Mouse (Mus musculus): ENCODE data around the gene Polr2m. TPM values are rescaled to one million over a fixed set of nuclear protein-coding genes. Genes with fewer than 3 reads are reported as not detected.

Gene Polr2m
- total and polyA plus RNA-seq, 2 experiments from 2014 or later = 186 to 249 TPM

DNA sequence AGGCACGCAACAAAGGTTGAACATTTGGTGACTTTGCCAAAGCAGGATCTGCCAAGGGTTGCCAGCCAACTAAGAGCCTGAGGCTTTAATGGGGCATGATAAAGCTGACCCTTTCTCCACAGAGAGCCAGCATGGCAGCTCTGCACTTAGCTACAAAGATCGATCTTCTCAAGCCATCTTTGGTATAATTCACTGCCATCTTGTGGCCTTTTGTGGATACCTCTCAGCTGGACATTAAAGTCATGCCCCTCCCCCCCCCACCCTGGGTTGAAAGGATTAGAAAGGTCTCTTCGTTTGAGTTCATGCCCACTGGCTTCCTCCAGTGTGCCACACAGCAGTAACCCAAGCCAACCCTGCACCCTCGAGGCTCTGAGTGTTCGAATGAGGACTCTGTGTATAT, 31.8 kb downstream of the Polr2m start:
- H3K4me3 ChIP-seq (ENCODE audit: low read depth, low read length) = no peak overlapping the region
- ATAC-seq (ENCODE audit: insufficient read depth, low read depth) (no peak), DNase-seq (ENCODE audit: low spot score) (no peak)
- no peak overlapping the region for H3K27ac ChIP-seq (ENCODE audit: low read depth)
- 65% methylated on average over 5 of the region's 5 CpGs for WGBS
- TF ChIP-seq EP300 (IDR thresholded peaks at IDR 0.05; ENCODE audit: low read depth) (no peak), CTCF (IDR thresholded peaks at IDR 0.05; ENCODE audit: low read depth) (peak; percentile 24; the same call in 1 of the 2 replicates)
- no peaks in the 10 kb centered on the region for H3K36me3 ChIP-seq (replicated peaks; ENCODE audit: control insufficient read depth, insufficient read depth, low read length)
- H3K27me3 ChIP-seq (ENCODE audit: control insufficient read depth, insufficient read depth, low read length) = no peaks in the 10 kb centered on the region
- H3K4me1 ChIP-seq (ENCODE audit: control insufficient read depth, insufficient read depth) = 0 out of 2 replicates have a peak, but pooled peaks cover 6% of the 10 kb centered on the region
- no peak overlapping the region for H3K9ac ChIP-seq (replicated peaks; ENCODE audit: low read depth, low read length)
- no peak overlapping the region for H3K4me2 ChIP-seq (ENCODE audit: low read depth, low read length)
- H3K9me3 ChIP-seq (replicated peaks; ENCODE audit: control insufficient read depth, low read length) = no peaks in the 10 kb centered on the region

DNA sequence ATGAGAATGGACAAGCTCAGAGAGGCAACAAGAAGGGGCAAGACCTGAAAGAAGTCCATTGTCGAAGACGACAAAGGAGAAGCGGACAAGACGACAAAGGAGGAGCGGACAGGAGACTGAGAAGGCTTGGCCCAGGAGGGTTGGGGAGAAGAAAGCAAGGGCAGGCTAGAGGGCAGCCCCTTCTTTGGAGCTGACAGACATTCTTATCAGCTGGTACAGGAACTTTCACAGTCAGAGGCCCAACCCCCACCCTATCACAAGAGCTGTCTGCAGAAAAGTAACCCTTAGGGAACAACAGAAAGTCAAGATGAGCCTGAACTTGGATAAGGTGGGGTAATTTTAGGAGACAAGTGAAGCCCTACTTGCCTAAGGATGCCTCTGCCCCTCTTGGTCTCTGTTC, 32.4 kb downstream of the Polr2m start:
- Histone ChIP-seq H3K9me3 (replicated peaks; ENCODE audit: control insufficient read depth, low read length) (no peaks in the 10 kb centered on the region), H3K9ac (replicated peaks; ENCODE audit: low read depth, low read length) (no peak overlapping the region), H3K4me1 (ENCODE audit: control insufficient read depth, insufficient read depth) (0 out of 2 replicates have a peak, but pooled peaks cover 6% of the 10 kb centered on the region), H3K27ac (ENCODE audit: low read depth) (no peak overlapping the region), H3K27me3 (ENCODE audit: control insufficient read depth, insufficient read depth, low read length) (no peaks in the 10 kb centered on the region), H3K36me3 (replicated peaks; ENCODE audit: control insufficient read depth, insufficient read depth, low read length) (no peaks in the 10 kb centered on the region), H3K4me3 (ENCODE audit: low read depth, low read length) (no peak overlapping the region), H3K4me2 (ENCODE audit: low read depth, low read length) (no peak overlapping the region)
- DNase-seq (ENCODE audit: low spot score) = no peak
- ATAC-seq (ENCODE audit: insufficient read depth, low read depth) = no peak
- 48% methylated on average over 5 of the region's 5 CpGs for WGBS
- TF ChIP-seq CTCF (IDR thresholded peaks at IDR 0.05; ENCODE audit: low read depth) = no peak
- TF ChIP-seq EP300 (IDR thresholded peaks at IDR 0.05; ENCODE audit: low read depth) = no peak

DNA sequence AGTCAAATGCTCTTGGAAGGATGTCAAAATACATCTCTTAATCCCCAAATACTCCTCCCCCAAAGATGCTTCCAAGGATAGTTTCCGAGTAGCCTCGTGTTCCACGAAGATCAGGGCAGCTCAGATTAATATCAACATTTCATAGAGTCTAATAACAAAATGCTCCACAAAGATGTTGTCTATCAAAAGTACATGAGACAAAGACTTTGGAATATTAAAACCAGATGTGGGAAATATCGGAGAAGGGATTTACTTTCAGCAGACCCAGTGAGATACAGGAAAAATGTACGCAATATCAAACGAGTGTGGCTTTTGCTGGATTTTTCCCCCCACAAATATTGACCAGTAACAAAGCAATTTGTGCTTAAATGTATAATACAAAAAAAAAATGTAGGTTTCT, 35.1 kb downstream of the Polr2m start:
- no peak for TF ChIP-seq CTCF (IDR thresholded peaks at IDR 0.05; ENCODE audit: low read depth)
- TF ChIP-seq EP300 (IDR thresholded peaks at IDR 0.05; ENCODE audit: low read depth) = no peak
- Histone ChIP-seq H3K27me3 (ENCODE audit: control insufficient read depth, insufficient read depth, low read length) (no peaks in the 10 kb centered on the region), H3K4me2 (ENCODE audit: low read depth, low read length) (no peak overlapping the region), H3K9ac (replicated peaks; ENCODE audit: low read depth, low read length) (no peak overlapping the region), H3K4me3 (ENCODE audit: low read depth, low read length) (no peak overlapping the region), H3K27ac (ENCODE audit: low read depth) (no peak overlapping the region), H3K36me3 (replicated peaks; ENCODE audit: control insufficient read depth, insufficient read depth, low read length) (no peaks in the 10 kb centered on the region), H3K9me3 (replicated peaks; ENCODE audit: control insufficient read depth, low read length) (no peaks in the 10 kb centered on the region), H3K4me1 (ENCODE audit: control insufficient read depth, insufficient read depth) (0 out of 2 replicates have a peak, but pooled peaks cover 6% of the 10 kb centered on the region)
- no peak for ATAC-seq (ENCODE audit: insufficient read depth, low read depth)
- 78% methylated on average over 6 of the region's 6 CpGs for WGBS
- DNase-seq (ENCODE audit: low spot score) = no peak

GRCm38 (mm10) chr9:71447573-71447972, 38.2 kb downstream of the Polr2m start:
- WGBS = 27% methylated on average over 4 of the region's 4 CpGs
- H3K4me2 ChIP-seq (ENCODE audit: low read depth, low read length) = no peak overlapping the region
- no peaks in the 10 kb centered on the region for H3K9me3 ChIP-seq (replicated peaks; ENCODE audit: control insufficient read depth, low read length)
- no peaks in the 10 kb centered on the region for H3K36me3 ChIP-seq (replicated peaks; ENCODE audit: control insufficient read depth, insufficient read depth, low read length)
- TF ChIP-seq EP300 (IDR thresholded peaks at IDR 0.05; ENCODE audit: low read depth) = no peak
- peak; percentile 80 for TF ChIP-seq CTCF (IDR thresholded peaks at IDR 0.05; ENCODE audit: low read depth)
- H3K27ac ChIP-seq (ENCODE audit: low read depth) = no peak overlapping the region
- no peaks in the 10 kb centered on the region for H3K27me3 ChIP-seq (ENCODE audit: control insufficient read depth, insufficient read depth, low read length)
- H3K9ac ChIP-seq (replicated peaks; ENCODE audit: low read depth, low read length) = no peak overlapping the region
- H3K4me3 ChIP-seq (ENCODE audit: low read depth, low read length) = no peak overlapping the region
- DNase-seq (ENCODE audit: low spot score) (peak; percentile 68), ATAC-seq (ENCODE audit: insufficient read depth, low read depth) (peak; percentile 27; the same call in 1 of the 2 replicates)
- no peaks in the 10 kb centered on the region for H3K4me1 ChIP-seq (ENCODE audit: control insufficient read depth, insufficient read depth)

DNA sequence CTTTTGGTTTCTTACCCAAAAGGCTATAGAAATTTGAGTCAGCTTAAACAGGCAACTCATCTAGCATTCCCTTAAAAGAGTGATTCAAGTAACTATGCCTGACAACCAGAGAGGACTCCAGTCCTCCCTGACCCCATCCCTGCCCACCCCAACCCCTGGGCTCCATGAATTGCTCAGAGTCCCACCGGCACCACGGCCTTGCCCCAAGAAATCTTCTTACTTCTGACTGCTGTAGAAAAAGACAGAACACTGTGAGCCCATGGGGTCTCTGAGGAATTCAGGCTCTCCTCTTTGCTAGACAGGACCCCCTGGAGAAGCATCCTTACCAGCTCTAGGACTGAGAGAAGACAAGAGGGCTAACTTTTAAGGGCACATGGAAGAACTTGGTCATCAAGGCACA, 40.4 kb downstream of the Polr2m start:
- Histone ChIP-seq H3K9me3 (replicated peaks; ENCODE audit: control insufficient read depth, low read length) (no peaks in the 10 kb centered on the region), H3K9ac (replicated peaks; ENCODE audit: low read depth, low read length) (no peak overlapping the region), H3K27me3 (ENCODE audit: control insufficient read depth, insufficient read depth, low read length) (no peaks in the 10 kb centered on the region), H3K27ac (ENCODE audit: low read depth) (no peak overlapping the region), H3K36me3 (replicated peaks; ENCODE audit: control insufficient read depth, insufficient read depth, low read length) (no peaks in the 10 kb centered on the region), H3K4me3 (ENCODE audit: low read depth, low read length) (no peak overlapping the region), H3K4me2 (ENCODE audit: low read depth, low read length) (no peak overlapping the region), H3K4me1 (ENCODE audit: control insufficient read depth, insufficient read depth) (no peaks in the 10 kb centered on the region)
- TF ChIP-seq CTCF (IDR thresholded peaks at IDR 0.05; ENCODE audit: low read depth) = no peak
- TF ChIP-seq EP300 (IDR thresholded peaks at IDR 0.05; ENCODE audit: low read depth) = no peak
- DNase-seq (ENCODE audit: low spot score) (no peak), ATAC-seq (ENCODE audit: insufficient read depth, low read depth) (no peak)
- WGBS = 84% methylated on average over 2 of the region's 2 CpGs

- WGBS = 68% methylated on average over 2 of the region's 2 CpGs
These were observed 47.6 kb downstream of the Polr2m start for GRCm38 (mm10) chr9:71438146-71438545.

More at GRCm38 (mm10) chr9:71438146-71438545, 47.6 kb downstream of the Polr2m start:
- Histone ChIP-seq H3K4me2 (ENCODE audit: low read depth, low read length) (no peak overlapping the region), H3K9ac (replicated peaks; ENCODE audit: low read depth, low read length) (no peak overlapping the region), H3K4me1 (ENCODE audit: control insufficient read depth, insufficient read depth) (no peaks in the 10 kb centered on the region), H3K36me3 (replicated peaks; ENCODE audit: control insufficient read depth, insufficient read depth, low read length) (no peaks in the 10 kb centered on the region), H3K27ac (ENCODE audit: low read depth) (no peak overlapping the region), H3K4me3 (ENCODE audit: low read depth, low read length) (no peak overlapping the region), H3K9me3 (replicated peaks; ENCODE audit: control insufficient read depth, low read length) (no peaks in the 10 kb centered on the region), H3K27me3 (ENCODE audit: control insufficient read depth, insufficient read depth, low read length) (no peaks in the 10 kb centered on the region)
- ATAC-seq (ENCODE audit: insufficient read depth, low read depth) (no peak), DNase-seq (ENCODE audit: low spot score) (no peak)
- TF ChIP-seq EP300 (IDR thresholded peaks at IDR 0.05; ENCODE audit: low read depth) (no peak), CTCF (IDR thresholded peaks at IDR 0.05; ENCODE audit: low read depth) (no peak)

Other genes starting within 250 kb of the Polr2m start
- 196 and 240 TPM in 2 replicates for gene Myzap, start 106.4 kb upstream of the Polr2m start, total RNA-seq (2014; rRNA removed; ENCODE audit: low replicate concordance)
- 301 and 341 TPM in 2 replicates for gene Myzap, start 106.4 kb upstream of the Polr2m start, polyA plus RNA-seq (2015; fragmentation: Nextera tagmentation; extraction: Ambion mirVana)

Measured in heart, postnatal 0 days (tissue).